Mouse (Mus musculus) gastrocnemius, postnatal 4 days (tissue): ENCODE results near the gene Tfpi2. TPM values are rescaled to one million over a fixed set of nuclear protein-coding genes. Genes with fewer than 3 reads are reported as not detected.

ENCODE experiments used
- DNase-seq, 2 experiments: peaks; one replicate each; pipeline ENCODE4 v3.0.0; 2021 to 2022; ENCODE audit warnings: low spot score in 2 of 2, mixed read lengths in 2 of 2
- total RNA-seq, 2 experiments: library from RNA; stranded (reverse); gene quantifications; 2 replicates each; pipeline ENCODE4 v1.2.3; 2021

Tfpi2 gene
- total RNA-seq, 2 experiments from 2014 or later: 3.9 to 5.4 TPM

GRCm38 (mm10) chr6:3922870-3923269, 65.8 kb downstream of the Tfpi2 start:
- no peak for DNase-seq

- DNase-seq: no peak
These were observed 72.7 kb downstream of the Tfpi2 start for GRCm38 (mm10) chr6:3916015-3916414.

Other genes starting within 250 kb of the Tfpi2 start
- 1 to 10 TPM; 4.1 to 4.7 TPM for gene Calcr, start 224.2 kb downstream of the Tfpi2 start, total RNA-seq
- gene Gngt1, start 4.9 kb upstream of the Tfpi2 start, total RNA-seq: not detected
- gene Gng11, start 15.0 kb upstream of the Tfpi2 start, total RNA-seq: 10 to 100 TPM; 68.0 to 76.8 TPM
- gene Bet1, start 98.1 kb upstream of the Tfpi2 start, total RNA-seq: 10 to 100 TPM; 29.3 to 30.4 TPM